Mouse (Mus musculus): Measurements from ENCODE around the gene Ace. TPM values are rescaled to one million over a fixed set of nuclear protein-coding genes. Genes with fewer than 3 reads are reported as not detected.

Ace gene
- total RNA-seq, 1 experiment, result 1.4 TPM

- in situ Hi-C loops (cut with MboI; ENCODE audit: low sequenced_read_pairs in 2 of 2, unreplicated experiment in 2 of 2), result no loop called here
- Histone ChIP-seq H3K36me3 (ENCODE audit: control insufficient read depth, insufficient read depth, low read length, poor library complexity, severe bottlenecking) (no peaks in the 10 kb centered on the region), H3K4me1 (ENCODE audit: control insufficient read depth in 2 of 2, insufficient read depth in 2 of 2, low read length in 2 of 2, poor library complexity in 1 of 2) (no peaks in the 10 kb centered on the region), H3K9me3 (ENCODE audit: control insufficient read depth, insufficient read depth, low read depth, low read length) (no peaks in the 10 kb centered on the region), H3K4me3 (ENCODE audit: insufficient read depth in 1 of 2, low read depth in 1 of 2, low read length in 2 of 2, poor library complexity in 1 of 2, severe bottlenecking in 1 of 2) (no peak overlapping the region), H3K27ac (ENCODE audit: insufficient read depth, low read depth, low read length, poor library complexity, severe bottlenecking) (no peak overlapping the region), H3K9ac (ENCODE audit: insufficient read depth, low read depth, low read length, poor library complexity, severe bottlenecking) (no peak overlapping the region)
- TF ChIP-seq ZNF384 (IDR thresholded peaks at IDR 0.05; ENCODE audit: low read depth, low read length) (no peak), HCFC1 (IDR thresholded peaks at IDR 0.05; ENCODE audit: borderline replicate concordance, insufficient read depth, low read length) (no peak), ZC3H11A (IDR thresholded peaks at IDR 0.05; ENCODE audit: borderline replicate concordance, low read depth, low read length) (no peak), CHD2 (IDR thresholded peaks at IDR 0.05; ENCODE audit: low read depth, low read length) (no peak), MAFK (IDR thresholded peaks at IDR 0.05; ENCODE audit: insufficient read depth, low read depth, low read length) (no peak)
- no peak for DNase-seq (ENCODE audit: low read depth, low spot score)
These were observed 10.9 kb downstream of the Ace start for GRCm38 (mm10) chr11:105978634-105979033.

GRCm38 (mm10) chr11:105984452-105984851 is 16.7 kb downstream of the Ace start:
- no peak overlapping the region for H3K4me3 ChIP-seq (ENCODE audit: insufficient read depth in 1 of 2, low read depth in 1 of 2, low read length in 2 of 2, poor library complexity in 1 of 2, severe bottlenecking in 1 of 2)
- H3K4me1 ChIP-seq (ENCODE audit: control insufficient read depth in 2 of 2, insufficient read depth in 2 of 2, low read length in 2 of 2, poor library complexity in 1 of 2), result peaks cover 4 to 9% of the 10 kb centered on the region in 2 experiments
- no peaks in the 10 kb centered on the region for H3K36me3 ChIP-seq (ENCODE audit: control insufficient read depth, insufficient read depth, low read length, poor library complexity, severe bottlenecking)
- in situ Hi-C loops (cut with MboI; ENCODE audit: low sequenced_read_pairs in 2 of 2, unreplicated experiment in 2 of 2), result no loop called here
- no peak overlapping the region for H3K9ac ChIP-seq (ENCODE audit: insufficient read depth, low read depth, low read length, poor library complexity, severe bottlenecking)
- DNase-seq (ENCODE audit: low read depth, low spot score), result no peak
- H3K9me3 ChIP-seq (ENCODE audit: control insufficient read depth, insufficient read depth, low read depth, low read length), result no peaks in the 10 kb centered on the region
- no peak overlapping the region for H3K27ac ChIP-seq (ENCODE audit: insufficient read depth, low read depth, low read length, poor library complexity, severe bottlenecking)
- TF ChIP-seq MAFK (IDR thresholded peaks at IDR 0.05; ENCODE audit: insufficient read depth, low read depth, low read length) (no peak), ZC3H11A (IDR thresholded peaks at IDR 0.05; ENCODE audit: borderline replicate concordance, low read depth, low read length) (no peak), CHD2 (IDR thresholded peaks at IDR 0.05; ENCODE audit: low read depth, low read length) (no peak), HCFC1 (IDR thresholded peaks at IDR 0.05; ENCODE audit: borderline replicate concordance, insufficient read depth, low read length) (no peak), ZNF384 (IDR thresholded peaks at IDR 0.05; ENCODE audit: low read depth, low read length) (no peak)

GRCm38 (mm10) chr11:105987446-105987845 is 19.7 kb downstream of the Ace start:
- no peak overlapping the region for H3K4me3 ChIP-seq (ENCODE audit: insufficient read depth in 1 of 2, low read depth in 1 of 2, low read length in 2 of 2, poor library complexity in 1 of 2, severe bottlenecking in 1 of 2)
- in situ Hi-C loops (cut with MboI; ENCODE audit: low sequenced_read_pairs in 2 of 2, unreplicated experiment in 2 of 2), result no loop called here
- TF ChIP-seq MAFK (IDR thresholded peaks at IDR 0.05; ENCODE audit: insufficient read depth, low read depth, low read length) (no peak), HCFC1 (IDR thresholded peaks at IDR 0.05; ENCODE audit: borderline replicate concordance, insufficient read depth, low read length) (no peak), CHD2 (IDR thresholded peaks at IDR 0.05; ENCODE audit: low read depth, low read length) (no peak), ZC3H11A (IDR thresholded peaks at IDR 0.05; ENCODE audit: borderline replicate concordance, low read depth, low read length) (no peak), ZNF384 (IDR thresholded peaks at IDR 0.05; ENCODE audit: low read depth, low read length) (no peak)
- no peaks in the 10 kb centered on the region for H3K9me3 ChIP-seq (ENCODE audit: control insufficient read depth, insufficient read depth, low read depth, low read length)
- no peak for DNase-seq (ENCODE audit: low read depth, low spot score)
- no peak overlapping the region for H3K27ac ChIP-seq (ENCODE audit: insufficient read depth, low read depth, low read length, poor library complexity, severe bottlenecking)
- no peak overlapping the region for H3K9ac ChIP-seq (ENCODE audit: insufficient read depth, low read depth, low read length, poor library complexity, severe bottlenecking)
- H3K4me1 ChIP-seq (ENCODE audit: control insufficient read depth in 2 of 2, insufficient read depth in 2 of 2, low read length in 2 of 2, poor library complexity in 1 of 2), result peaks cover 4 to 10% of the 10 kb centered on the region in 2 experiments
- no peaks in the 10 kb centered on the region for H3K36me3 ChIP-seq (ENCODE audit: control insufficient read depth, insufficient read depth, low read length, poor library complexity, severe bottlenecking)

- H3K4me3 ChIP-seq (ENCODE audit: insufficient read depth in 1 of 2, low read depth in 1 of 2, low read length in 2 of 2, poor library complexity in 1 of 2, severe bottlenecking in 1 of 2), result no peak overlapping the region
- no peak overlapping the region for H3K27ac ChIP-seq (ENCODE audit: insufficient read depth, low read depth, low read length, poor library complexity, severe bottlenecking)
- H3K9me3 ChIP-seq (ENCODE audit: control insufficient read depth, insufficient read depth, low read depth, low read length), result no peaks in the 10 kb centered on the region
- TF ChIP-seq CHD2 (IDR thresholded peaks at IDR 0.05; ENCODE audit: low read depth, low read length) (no peak), ZC3H11A (IDR thresholded peaks at IDR 0.05; ENCODE audit: borderline replicate concordance, low read depth, low read length) (no peak), HCFC1 (IDR thresholded peaks at IDR 0.05; ENCODE audit: borderline replicate concordance, insufficient read depth, low read length) (no peak), MAFK (IDR thresholded peaks at IDR 0.05; ENCODE audit: insufficient read depth, low read depth, low read length) (no peak), ZNF384 (IDR thresholded peaks at IDR 0.05; ENCODE audit: low read depth, low read length) (no peak)
- no peak for DNase-seq (ENCODE audit: low read depth, low spot score)
- in situ Hi-C loops (cut with MboI; ENCODE audit: low sequenced_read_pairs in 2 of 2, unreplicated experiment in 2 of 2), result no loop called here
- peaks cover 4 to 10% of the 10 kb centered on the region in 2 experiments for H3K4me1 ChIP-seq (ENCODE audit: control insufficient read depth in 2 of 2, insufficient read depth in 2 of 2, low read length in 2 of 2, poor library complexity in 1 of 2)
- no peaks in the 10 kb centered on the region for H3K36me3 ChIP-seq (ENCODE audit: control insufficient read depth, insufficient read depth, low read length, poor library complexity, severe bottlenecking)
- no peak overlapping the region for H3K9ac ChIP-seq (ENCODE audit: insufficient read depth, low read depth, low read length, poor library complexity, severe bottlenecking)
These were observed 21.7 kb downstream of the Ace start for GRCm38 (mm10) chr11:105989446-105989845.

GRCm38 (mm10) chr11:105990231-105990630 is 22.5 kb downstream of the Ace start:
- TF ChIP-seq ZNF384 (IDR thresholded peaks at IDR 0.05; ENCODE audit: low read depth, low read length), result no peak
- TF ChIP-seq MAFK (IDR thresholded peaks at IDR 0.05; ENCODE audit: insufficient read depth, low read depth, low read length), result no peak
- TF ChIP-seq CHD2 (IDR thresholded peaks at IDR 0.05; ENCODE audit: low read depth, low read length), result no peak
- TF ChIP-seq ZC3H11A (IDR thresholded peaks at IDR 0.05; ENCODE audit: borderline replicate concordance, low read depth, low read length), result no peak
- TF ChIP-seq HCFC1 (IDR thresholded peaks at IDR 0.05; ENCODE audit: borderline replicate concordance, insufficient read depth, low read length), result no peak
- no peaks in the 10 kb centered on the region for H3K9me3 ChIP-seq (ENCODE audit: control insufficient read depth, insufficient read depth, low read depth, low read length)
- no peak overlapping the region for H3K4me3 ChIP-seq (ENCODE audit: insufficient read depth in 1 of 2, low read depth in 1 of 2, low read length in 2 of 2, poor library complexity in 1 of 2, severe bottlenecking in 1 of 2)
- H3K9ac ChIP-seq (ENCODE audit: insufficient read depth, low read depth, low read length, poor library complexity, severe bottlenecking), result no peak overlapping the region
- H3K27ac ChIP-seq (ENCODE audit: insufficient read depth, low read depth, low read length, poor library complexity, severe bottlenecking), result no peak overlapping the region
- no peak for DNase-seq (ENCODE audit: low read depth, low spot score)
- in situ Hi-C loops (cut with MboI; ENCODE audit: low sequenced_read_pairs in 2 of 2, unreplicated experiment in 2 of 2), result no loop called here
- peaks cover 4 to 10% of the 10 kb centered on the region in 2 experiments for H3K4me1 ChIP-seq (ENCODE audit: control insufficient read depth in 2 of 2, insufficient read depth in 2 of 2, low read length in 2 of 2, poor library complexity in 1 of 2)
- H3K36me3 ChIP-seq (ENCODE audit: control insufficient read depth, insufficient read depth, low read length, poor library complexity, severe bottlenecking), result no peaks in the 10 kb centered on the region
